Mouse (Mus musculus) limb, embryonic 10.5 days (tissue): Measurements from ENCODE around the gene Coro1b. TPM values are rescaled to one million over a fixed set of nuclear protein-coding genes. Genes with fewer than 3 reads are reported as not detected.
"Not testable (repeated sequence)": the region's sequence is repeated elsewhere in the genome, so short reads cannot be mapped to it uniquely, and the experiment has no call there.

Experiments used
- DNase-seq: peaks from one replicate; pipeline ENCODE4 v3.0.0-alpha.2; 2017; ENCODE audit warnings: low spot score
- H3K27ac ChIP-seq: fragments of 300-500 bp; sonication (generic); 2 replicates; pipeline ENCODE4 v1.5.1; 2016; ENCODE audit warnings: mild to moderate bottlenecking
- H3K27me3 ChIP-seq: fragments of 300-500 bp; sonication (generic); 2 replicates; pipeline ENCODE4 v1.6.1; 2016; ENCODE audit warnings: low read depth, mild to moderate bottlenecking; ENCODE audit not compliant: poor library complexity, severe bottlenecking
- H3K36me3 ChIP-seq: fragments of 300-500 bp; sonication (generic); 2 replicates; pipeline ENCODE4 v1.6.1; 2016; ENCODE audit warnings: mild to moderate bottlenecking, moderate library complexity
- H3K4me1 ChIP-seq: fragments of 300-500 bp; sonication (generic); 2 replicates; pipeline ENCODE4 v1.6.1; 2016
- H3K4me3 ChIP-seq: fragments of 300-500 bp; sonication (generic); 2 replicates; pipeline ENCODE4 v1.5.1; 2016; ENCODE audit warnings: mild to moderate bottlenecking, moderate library complexity
- H3K9me3 ChIP-seq: fragments of 300-500 bp; sonication (generic); replicated peaks from 2 replicates; pipeline ENCODE4 v1.6.1; 2016; ENCODE audit warnings: mild to moderate bottlenecking
- WGBS: fragments of 180-500 bp; shearing (Covaris S2); methylation state at CpG from one replicate; pipeline ENCODE4 v1.1.7; 2016; 5-methylcytosine and 5-hydroxymethylcytosine counted together
- polyA plus RNA-seq: library from polyadenylated mRNA; unstranded; fragments of >200 nt; fragmentation: Nextera tagmentation; extraction: Ambion mirVana; gene quantifications from 2 replicates; pipeline ENCODE4 v1.2.1, GENCODE M21; 2016

The Coro1b gene
- polyA plus RNA-seq, 1 experiment from 2014 or later = 148 TPM

DNA sequence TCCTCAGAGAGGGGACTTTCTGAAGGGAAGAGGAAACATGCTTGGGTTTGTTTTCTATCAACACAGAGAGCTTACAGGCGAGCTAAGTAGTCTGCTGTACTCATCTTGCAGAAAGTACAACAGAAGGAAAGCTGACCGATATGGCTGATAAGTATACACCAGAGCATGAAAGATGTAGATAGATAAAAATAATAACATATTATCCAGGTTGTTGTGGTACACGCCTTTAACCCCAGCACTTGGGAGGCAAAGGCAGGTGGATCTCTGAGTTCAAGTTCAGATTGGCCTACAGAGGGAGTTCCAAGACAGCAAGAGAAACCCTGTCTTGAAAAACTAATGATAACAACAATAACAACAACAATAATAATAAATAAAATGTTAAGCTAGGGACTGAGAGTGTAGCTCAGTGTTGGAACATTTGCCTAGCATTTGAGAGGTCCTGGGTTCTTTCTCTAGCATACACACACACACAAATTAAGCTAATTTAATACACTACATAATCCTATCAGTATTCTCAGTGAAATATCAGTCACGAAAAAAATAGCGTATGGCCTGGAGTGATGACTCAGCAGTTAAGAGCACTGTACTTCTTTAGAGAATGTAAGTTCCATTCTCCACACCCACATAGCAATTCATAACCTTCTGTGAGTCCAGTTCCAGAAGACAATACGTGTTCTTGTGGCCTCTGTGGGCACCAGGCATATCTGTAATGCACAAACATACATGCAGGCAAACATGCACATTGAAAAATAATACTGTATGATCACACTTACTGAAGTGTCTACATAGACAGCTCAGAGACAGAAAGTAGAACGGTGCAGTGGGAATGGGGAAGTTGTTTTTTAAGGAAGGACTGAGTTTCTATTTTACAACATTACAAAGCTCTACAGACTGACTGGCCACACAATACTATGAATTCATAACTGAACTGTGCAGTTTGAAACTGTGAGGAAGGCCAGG lies 25.7 kb upstream of the Coro1b start:
- H3K36me3 ChIP-seq = peaks cover 20% of the 10 kb centered on the region
- no peak overlapping the region for H3K4me3 ChIP-seq
- WGBS = 87% methylated on average over 7 of the region's 7 CpGs
- no peaks in the 10 kb centered on the region for H3K27me3 ChIP-seq
- H3K9me3 ChIP-seq = no peaks in the 10 kb centered on the region
- DNase-seq = no peak
- no peak overlapping the region for H3K27ac ChIP-seq
- H3K4me1 ChIP-seq = peaks cover 42% of the 10 kb centered on the region

DNA sequence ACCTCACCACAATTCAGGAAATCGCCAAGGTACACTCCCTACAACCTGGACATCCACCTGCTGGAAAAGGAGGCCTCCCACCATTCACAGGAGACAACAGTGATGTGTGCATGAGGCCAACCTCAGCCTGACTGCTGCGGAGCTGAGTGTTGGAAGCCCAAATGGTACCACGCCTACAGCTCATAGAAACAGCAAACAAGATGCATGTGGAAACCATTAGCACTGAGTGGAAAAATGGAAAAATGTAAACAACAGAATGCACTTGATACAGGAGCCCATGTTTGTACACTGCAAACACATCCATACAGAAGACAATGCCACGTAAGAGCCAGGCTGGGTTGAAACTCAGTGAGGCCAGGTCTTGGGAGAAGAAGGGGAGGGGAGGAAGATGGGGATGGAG lies 24.0 kb upstream of the Coro1b start:
- no peak overlapping the region for H3K4me3 ChIP-seq
- DNase-seq = no peak
- WGBS = 82% methylated on average over 4 of the region's 4 CpGs

DNA sequence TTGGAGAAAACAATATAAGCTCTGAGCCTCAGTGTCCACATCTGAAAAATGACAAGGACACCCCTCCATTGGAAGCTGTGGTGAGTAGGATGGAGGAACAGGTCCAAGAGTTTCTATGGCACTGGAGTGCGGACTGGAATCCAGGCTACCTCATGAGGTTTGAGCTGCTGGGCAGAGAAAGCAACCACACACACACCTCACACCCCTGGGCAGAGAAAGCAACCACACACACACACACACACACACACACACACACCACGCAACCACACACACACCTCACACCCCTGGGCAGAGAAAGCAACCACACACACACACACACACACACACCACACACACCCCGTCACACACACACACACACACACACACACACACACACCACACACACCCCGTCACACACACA lies 23.2 kb upstream of the Coro1b start:
- Histone ChIP-seq H3K27ac (peak overlapping the region; percentile 92), H3K4me3 (peak overlapping the region; percentile 82), H3K4me1 (peaks cover 40% of the 10 kb centered on the region), H3K36me3 (peaks cover 31% of the 10 kb centered on the region)
- DNase-seq, H3K9me3 ChIP-seq, H3K27me3 ChIP-seq: not testable (repeated sequence)
- 21% methylated on average over 4 of the region's 4 CpGs for WGBS

More for the DNA sequence above, 24.0 kb upstream of the Coro1b start:
- no peaks in the 10 kb centered on the region for H3K9me3 ChIP-seq
- peaks cover 42% of the 10 kb centered on the region for H3K4me1 ChIP-seq
- no peaks in the 10 kb centered on the region for H3K27me3 ChIP-seq
- peaks cover 25% of the 10 kb centered on the region for H3K36me3 ChIP-seq
- no peak overlapping the region for H3K27ac ChIP-seq

DNA sequence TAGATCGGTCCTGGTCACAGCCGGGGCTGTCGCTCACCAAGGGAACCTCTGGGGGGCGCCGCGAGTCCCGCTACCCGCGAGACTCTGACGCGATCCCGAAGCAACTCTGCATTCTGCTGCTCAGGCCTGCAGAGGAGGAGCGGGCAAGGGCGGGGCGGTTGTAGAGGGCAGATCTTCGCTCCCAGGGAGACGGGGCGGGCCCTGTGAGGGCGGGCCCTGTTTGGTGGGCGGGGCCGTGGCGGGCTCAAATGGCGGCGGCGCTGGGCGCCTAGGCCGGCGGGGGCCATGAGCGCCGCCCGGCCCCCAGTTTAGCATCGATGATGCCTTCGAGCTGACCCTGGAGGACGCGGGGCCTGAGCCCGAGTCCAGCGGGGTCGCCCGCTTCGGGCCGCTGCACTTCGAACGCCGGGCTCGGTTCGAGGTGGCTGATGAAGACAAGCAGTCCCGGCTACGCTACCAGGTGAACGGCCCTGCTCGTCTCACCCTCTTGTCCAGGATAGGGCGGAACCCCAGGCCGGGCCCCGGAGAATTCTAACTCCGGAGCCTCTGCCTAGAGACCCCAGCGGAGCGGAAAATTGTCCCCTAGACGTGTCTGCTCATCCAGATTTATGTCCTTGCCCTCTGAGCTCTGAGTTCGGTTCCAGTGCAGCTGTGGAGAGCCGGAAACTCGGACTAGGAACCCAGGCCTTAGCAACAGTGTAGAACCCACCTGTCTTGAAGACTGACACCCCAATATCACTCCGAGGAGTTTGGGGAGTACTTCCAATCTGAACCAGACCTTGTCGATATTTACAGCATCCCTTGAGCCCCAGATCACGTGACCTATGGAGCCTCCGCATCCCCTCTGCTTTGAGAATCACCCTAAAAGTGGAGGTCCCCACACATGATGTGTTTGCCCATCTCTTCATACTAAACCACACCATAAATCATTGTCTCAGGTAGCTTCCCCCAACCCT lies 22.4 kb upstream of the Coro1b start, which contains the start of gene Aip:
Gene Aip (minus strand): TSS at position 118 of the 956 bp plus-strand sequence.
- Histone ChIP-seq H3K36me3 (peaks cover 38% of the 10 kb centered on the region), H3K27me3 (no peaks in the 10 kb centered on the region), H3K27ac (peak within 1 kb of the TSS; percentile 92), H3K9me3 (no peaks in the 10 kb centered on the region), H3K4me3 (peak within 1 kb of the TSS; percentile 82), H3K4me1 (peaks cover 32% of the 10 kb centered on the region)
- peak; percentile 98 for DNase-seq
- 1% methylated on average over 64 of the region's 64 CpGs for WGBS

DNA sequence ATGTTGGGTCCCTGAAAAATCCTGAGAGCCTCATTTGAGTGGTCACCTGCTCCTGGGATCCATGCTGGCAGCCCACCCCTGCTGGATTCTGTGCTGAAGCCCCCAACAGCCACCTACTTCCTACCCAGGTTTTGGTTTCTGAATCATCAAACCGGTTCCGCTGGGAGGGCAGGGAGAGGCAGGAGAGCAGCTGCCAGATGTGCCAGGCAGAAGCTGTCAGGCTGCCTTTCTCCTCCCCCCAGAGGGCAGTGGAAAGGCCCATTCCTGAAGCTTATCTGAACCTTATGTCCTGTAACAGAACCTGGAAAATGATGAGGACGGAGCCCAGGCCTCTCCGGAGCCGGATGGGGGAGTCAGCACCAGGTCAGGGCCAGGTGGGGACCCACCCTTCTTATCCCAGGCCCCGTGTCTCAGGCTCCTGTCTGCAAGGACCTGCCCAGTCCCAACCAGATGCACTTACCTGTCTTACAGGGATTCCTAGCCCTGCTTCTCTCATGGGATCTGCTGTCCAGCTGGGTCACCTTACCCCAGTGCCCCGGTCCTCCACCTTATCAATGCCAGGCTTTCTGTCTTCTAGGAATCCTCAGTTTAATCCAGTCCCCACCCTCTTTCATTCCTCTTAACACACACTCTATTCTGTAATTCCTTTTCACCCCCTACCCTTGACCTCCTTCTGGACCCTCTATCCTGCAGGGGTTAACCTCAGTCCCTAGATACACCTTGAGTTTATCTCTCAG lies 21.5 kb upstream of the Coro1b start:
- Histone ChIP-seq H3K36me3 (peaks cover 47% of the 10 kb centered on the region), H3K4me3 (peak overlapping the region; percentile 82), H3K27me3 (no peaks in the 10 kb centered on the region), H3K9me3 (no peaks in the 10 kb centered on the region), H3K27ac (peak overlapping the region; percentile 92), H3K4me1 (peaks cover 30% of the 10 kb centered on the region)
- WGBS = 60% methylated on average over 7 of the region's 7 CpGs
- DNase-seq = no peak

DNA sequence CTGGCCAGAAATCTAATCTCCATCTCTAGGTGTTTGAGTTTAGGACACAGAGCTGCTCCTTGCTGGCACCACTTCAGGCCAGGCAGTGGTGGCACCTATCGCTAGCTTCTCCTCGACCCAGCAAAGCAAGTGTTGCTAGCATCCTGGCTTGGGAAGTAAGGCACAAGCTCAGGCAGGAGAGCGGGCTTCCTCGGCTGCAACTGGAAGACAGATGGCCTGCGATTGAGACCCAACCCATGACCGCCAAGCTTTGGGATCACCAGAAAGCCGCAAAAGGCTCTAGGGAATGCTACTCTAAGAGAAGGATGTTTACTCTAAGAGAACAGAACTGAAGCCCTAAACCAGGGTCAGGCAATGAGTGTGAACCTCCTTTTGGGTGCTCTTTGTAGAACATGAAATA lies 19.0 kb upstream of the Coro1b start:
- Histone ChIP-seq H3K27me3 (no peaks in the 10 kb centered on the region), H3K4me3 (no peak overlapping the region), H3K27ac (no peak overlapping the region), H3K9me3 (no peaks in the 10 kb centered on the region), H3K36me3 (peaks cover 64% of the 10 kb centered on the region), H3K4me1 (peaks cover 24% of the 10 kb centered on the region)
- WGBS = 91% methylated on average over 7 of the region's 7 CpGs
- no peak for DNase-seq

DNA sequence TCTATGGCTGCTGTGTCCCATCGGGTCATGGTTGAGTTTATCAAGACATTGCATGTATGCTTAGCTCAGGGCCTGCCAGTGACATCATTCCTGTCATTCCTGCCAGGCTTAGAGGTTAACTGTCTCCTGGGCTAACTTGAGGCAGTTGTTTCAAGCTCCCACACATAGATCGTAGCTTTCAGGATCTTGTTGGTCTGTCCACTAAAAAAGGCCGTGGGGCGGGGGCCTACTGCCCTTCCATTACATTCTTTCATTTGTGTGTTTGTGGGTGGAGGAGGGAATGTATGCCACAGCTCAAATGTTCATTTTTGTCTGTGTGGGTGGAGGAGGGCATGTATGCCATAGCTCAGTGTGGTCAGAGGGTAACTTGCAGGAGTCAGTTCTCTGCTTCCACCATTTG lies 18.3 kb upstream of the Coro1b start:
- WGBS = 95% methylated on average over 4 of the region's 4 CpGs
- H3K36me3 ChIP-seq = peaks cover 64% of the 10 kb centered on the region
- H3K27ac ChIP-seq = no peak overlapping the region
- H3K4me3 ChIP-seq = no peak overlapping the region
- H3K27me3 ChIP-seq = no peaks in the 10 kb centered on the region
- H3K4me1 ChIP-seq = peaks cover 18% of the 10 kb centered on the region
- no peak for DNase-seq
- no peaks in the 10 kb centered on the region for H3K9me3 ChIP-seq

DNA sequence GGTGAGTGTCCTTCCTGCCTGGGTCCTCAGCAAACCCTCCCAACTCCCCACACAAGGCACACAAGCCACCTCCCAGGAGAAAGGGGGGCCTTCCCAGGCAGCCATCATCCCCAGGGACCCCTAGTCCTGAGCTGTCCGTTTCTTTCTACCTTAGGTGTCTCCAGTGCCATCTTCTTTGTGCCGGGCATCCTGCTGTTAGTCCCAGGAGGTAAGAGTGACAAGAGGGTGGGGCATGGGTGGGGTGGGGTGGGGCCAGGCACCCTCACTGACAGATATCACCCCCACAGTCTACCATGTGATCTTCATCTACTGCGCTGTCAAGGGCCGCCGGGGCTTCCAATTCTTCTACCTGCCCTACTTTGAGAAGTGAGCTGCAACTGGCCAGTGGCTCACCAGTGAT lies 17.3 kb upstream of the Coro1b start:
- H3K27ac ChIP-seq = no peak overlapping the region
- WGBS = 87% methylated on average over 5 of the region's 5 CpGs
- peaks cover 15% of the 10 kb centered on the region for H3K4me1 ChIP-seq
- DNase-seq = no peak
- peaks cover 64% of the 10 kb centered on the region for H3K36me3 ChIP-seq
- H3K27me3 ChIP-seq = no peaks in the 10 kb centered on the region
- no peak overlapping the region; the same call in 1 of the 2 replicates for H3K4me3 ChIP-seq
- H3K9me3 ChIP-seq = no peaks in the 10 kb centered on the region

DNA sequence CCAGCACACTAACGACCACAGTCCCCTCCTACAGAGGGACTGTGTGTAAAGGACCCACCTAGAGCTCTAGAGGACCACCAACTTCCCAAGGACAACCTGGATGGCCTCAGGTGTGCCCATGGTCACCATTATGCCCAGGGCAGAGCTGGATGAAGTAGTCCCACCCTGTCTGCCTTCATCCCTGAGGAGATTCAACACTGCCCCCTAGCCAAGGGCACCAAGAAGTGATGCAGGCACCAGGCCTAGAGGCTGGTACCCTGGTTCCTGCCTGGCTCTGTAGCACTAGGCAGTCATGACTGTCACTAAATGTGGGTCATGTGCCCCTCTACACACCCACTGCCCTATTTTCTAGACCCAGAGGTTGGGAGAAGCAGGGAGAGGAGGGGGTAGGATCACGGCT lies 16.7 kb upstream of the Coro1b start:
- Histone ChIP-seq H3K9me3 (no peaks in the 10 kb centered on the region), H3K27me3 (peaks cover 2% of the 10 kb centered on the region; the same call in 1 of the 2 replicates), H3K4me1 (peaks cover 10% of the 10 kb centered on the region), H3K4me3 (no peak overlapping the region), H3K36me3 (peaks cover 64% of the 10 kb centered on the region), H3K27ac (no peak overlapping the region)
- no peak for DNase-seq
- WGBS = 85% methylated on average over 2 of the region's 2 CpGs

DNA sequence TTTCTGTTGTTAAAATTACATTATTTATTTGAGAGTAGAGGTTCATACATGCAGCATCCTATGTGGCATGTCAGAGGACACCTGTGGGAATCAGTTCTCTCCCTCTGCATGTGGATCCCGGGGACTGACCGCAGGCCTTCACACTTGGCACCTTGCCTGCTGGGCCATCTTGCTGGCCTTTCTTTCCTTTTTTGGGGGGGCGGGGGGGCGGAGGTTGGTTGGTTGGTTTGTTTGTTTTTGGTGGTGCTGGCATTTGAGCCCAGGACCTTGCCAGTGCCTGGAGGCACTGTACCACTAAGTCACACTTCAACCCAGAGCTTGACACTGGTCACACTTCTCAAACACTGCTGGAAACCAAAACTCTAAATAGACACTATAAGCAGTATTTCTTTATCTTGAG lies 14.1 kb upstream of the Coro1b start:
- WGBS = 90% methylated on average over 4 of the region's 4 CpGs
- no peak overlapping the region for H3K27ac ChIP-seq
- H3K27me3 ChIP-seq = peaks cover 4% of the 10 kb centered on the region; the same call in 1 of the 2 replicates
- no peaks in the 10 kb centered on the region for H3K9me3 ChIP-seq
- DNase-seq = no peak
- no peaks in the 10 kb centered on the region for H3K4me1 ChIP-seq
- H3K4me3 ChIP-seq = no peak overlapping the region
- peaks cover 43% of the 10 kb centered on the region for H3K36me3 ChIP-seq

DNA sequence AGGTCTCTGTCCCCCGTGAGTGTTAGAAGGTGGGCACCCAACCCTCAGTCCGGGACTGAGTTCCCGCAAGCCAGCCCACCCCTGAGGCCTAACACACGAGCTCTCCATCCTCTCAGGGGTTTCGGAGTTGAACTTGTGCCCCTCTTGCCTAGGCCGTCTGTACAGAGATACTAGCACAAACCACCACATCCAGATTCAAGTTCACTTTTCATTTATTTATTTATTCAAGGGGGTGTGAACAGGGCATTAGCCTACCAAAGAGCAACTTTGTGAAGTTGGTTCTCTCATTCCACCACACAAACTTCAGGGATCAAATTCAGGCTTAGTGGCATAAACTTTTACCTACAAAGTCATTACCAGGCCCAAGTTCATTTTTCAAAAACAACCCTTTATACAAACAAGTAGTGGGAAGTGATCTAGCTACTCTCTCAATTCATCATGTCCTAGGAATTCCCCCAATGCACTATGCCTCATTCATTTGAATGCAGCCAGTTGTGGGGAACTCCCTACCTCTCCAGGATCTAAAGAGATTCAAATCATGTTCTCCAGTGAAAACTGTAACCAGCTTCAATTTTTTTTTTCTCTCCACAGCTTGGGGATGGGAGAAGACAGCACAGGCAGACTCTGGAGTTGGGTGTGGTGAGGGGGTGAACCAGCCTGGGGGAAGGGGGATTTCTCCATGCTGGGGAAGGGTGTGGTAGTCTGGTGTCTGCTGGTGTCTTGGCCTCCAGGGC lies 13.0 kb upstream of the Coro1b start:
- WGBS = 87% methylated on average over 6 of the region's 6 CpGs
- not testable (repeated sequence) for H3K4me3 ChIP-seq, H3K9me3 ChIP-seq, H3K27ac ChIP-seq, H3K4me1 ChIP-seq, DNase-seq, H3K27me3 ChIP-seq
- peaks cover 32% of the 10 kb centered on the region for H3K36me3 ChIP-seq

DNA sequence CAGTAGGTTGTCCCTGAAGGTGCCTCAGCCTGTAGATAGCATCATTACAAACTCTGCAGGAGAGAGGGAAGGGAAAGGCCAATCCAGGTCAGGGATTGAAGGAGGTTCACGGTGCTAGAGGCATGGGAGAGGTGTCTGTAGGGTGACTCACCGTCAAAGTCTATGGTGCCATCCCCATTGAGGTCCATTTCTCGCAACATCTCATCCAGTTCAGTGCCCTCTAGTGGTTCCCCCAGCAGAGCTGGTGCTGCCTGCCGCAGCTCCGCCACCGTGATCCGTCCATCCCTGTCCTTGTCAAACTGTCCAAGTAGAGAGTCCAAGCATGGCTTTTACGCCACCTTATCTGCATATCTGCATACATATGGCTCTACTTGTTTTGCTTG lies 12.5 kb upstream of the Coro1b start:
- H3K36me3 ChIP-seq = peaks cover 27% of the 10 kb centered on the region
- H3K27ac ChIP-seq, H3K4me1 ChIP-seq, H3K27me3 ChIP-seq, H3K9me3 ChIP-seq, H3K4me3 ChIP-seq, DNase-seq: not testable (repeated sequence)
- 30% methylated on average over 8 of the region's 8 CpGs for WGBS
